Mouse (Mus musculus) right cerebral cortex, postnatal 36 days (tissue): ENCODE data around the gene Methig1.
"Not testable (repeated sequence)": the region's sequence is repeated elsewhere in the genome, so short reads cannot be mapped to it uniquely, and the experiment has no call there.

ENCODE experiments used
- DNase-seq, 2 experiments: peaks; one replicate each; pipeline ENCODE4 v3.0.0; 2022; ENCODE audit warnings: low spot score in 2 of 2, mixed read lengths in 1 of 2

Methig1 gene

GRCm38 (mm10) chr15:100352711-100353250, at the start of gene Methig1, which contains the start of gene Mettl7a2:
Gene Methig1 (plus strand): TSS chr15:100353149.
Gene Mettl7a2 (plus strand): TSS chr15:100353200.
- no peak for DNase-seq

GRCm38 (mm10) chr15:100303428-100304018, 49.4 kb upstream of the Methig1 start:
- DNase-seq, result no peak

GRCm38 (mm10) chr15:100304019-100304991, 48.6 kb upstream of the Methig1 start, which contains the start of gene Mettl7a1:
Gene Mettl7a1 (plus strand): TSS chr15:100304140.
- DNase-seq, result peak; percentile 62 to 70

GRCm38 (mm10) chr15:100306201-100306600, 46.7 kb upstream of the Methig1 start:
- DNase-seq, result no peak

- not testable (repeated sequence) for DNase-seq
Observed at GRCm38 (mm10) chr15:100307438-100308096, 45.4 kb upstream of the Methig1 start.

GRCm38 (mm10) chr15:100312346-100312745, 40.6 kb upstream of the Methig1 start:
- DNase-seq, result no peak

GRCm38 (mm10) chr15:100314448-100315145, 38.4 kb upstream of the Methig1 start:
- DNase-seq, result no peak

- DNase-seq, result not testable (repeated sequence)
Observed at GRCm38 (mm10) chr15:100318014-100318671, 34.8 kb upstream of the Methig1 start.

- DNase-seq, result no peak
Observed at GRCm38 (mm10) chr15:100319884-100320283, 33.1 kb upstream of the Methig1 start.

GRCm38 (mm10) chr15:100320295-100320905, 32.5 kb upstream of the Methig1 start:
- DNase-seq, result no peak

GRCm38 (mm10) chr15:100321134-100321533, 31.8 kb upstream of the Methig1 start:
- no peak for DNase-seq

GRCm38 (mm10) chr15:100324021-100324591, 28.8 kb upstream of the Methig1 start:
- no peak for DNase-seq

GRCm38 (mm10) chr15:100325235-100325634, 27.7 kb upstream of the Methig1 start:
- DNase-seq, result no peak

- not testable (repeated sequence) for DNase-seq
Observed at GRCm38 (mm10) chr15:100328089-100328488, 24.9 kb upstream of the Methig1 start.

- not testable (repeated sequence) for DNase-seq
Observed at GRCm38 (mm10) chr15:100329336-100329735, 23.6 kb upstream of the Methig1 start.

- DNase-seq, result no peak
Observed at GRCm38 (mm10) chr15:100330739-100331138, 22.2 kb upstream of the Methig1 start.

- not testable (repeated sequence) for DNase-seq
Observed at GRCm38 (mm10) chr15:100332077-100332961, 20.6 kb upstream of the Methig1 start.

GRCm38 (mm10) chr15:100334629-100335028, 18.3 kb upstream of the Methig1 start, which contains the start of gene Mettl7a3:
Gene Mettl7a3 (plus strand): TSS chr15:100334929.
- no peak for DNase-seq

GRCm38 (mm10) chr15:100337328-100337727, 15.6 kb upstream of the Methig1 start:
- DNase-seq, result not testable (repeated sequence)
